Mouse (Mus musculus) myocyte (in vitro differentiated cells): Measurements from ENCODE around the gene Epb41l2.

Source experiments
- POLR2A ChIP-seq: IDR thresholded peaks from one replicate; pipeline ENCODE4 v1.6.1; 2011; ENCODE audit warnings: low read depth, mild to moderate bottlenecking, control low read depth, moderate library complexity; ENCODE audit not compliant: insufficient read length
- SRF ChIP-seq: IDR thresholded peaks from one replicate; pipeline ENCODE4 v1.6.1; 2011; ENCODE audit warnings: low read depth; ENCODE audit not compliant: control insufficient read depth, insufficient read length
- TCF12 ChIP-seq: IDR thresholded peaks from one replicate; pipeline ENCODE4 v1.6.1; 2011; ENCODE audit warnings: mild to moderate bottlenecking, control low read depth; ENCODE audit not compliant: poor library complexity, insufficient read depth, severe bottlenecking

DNA sequence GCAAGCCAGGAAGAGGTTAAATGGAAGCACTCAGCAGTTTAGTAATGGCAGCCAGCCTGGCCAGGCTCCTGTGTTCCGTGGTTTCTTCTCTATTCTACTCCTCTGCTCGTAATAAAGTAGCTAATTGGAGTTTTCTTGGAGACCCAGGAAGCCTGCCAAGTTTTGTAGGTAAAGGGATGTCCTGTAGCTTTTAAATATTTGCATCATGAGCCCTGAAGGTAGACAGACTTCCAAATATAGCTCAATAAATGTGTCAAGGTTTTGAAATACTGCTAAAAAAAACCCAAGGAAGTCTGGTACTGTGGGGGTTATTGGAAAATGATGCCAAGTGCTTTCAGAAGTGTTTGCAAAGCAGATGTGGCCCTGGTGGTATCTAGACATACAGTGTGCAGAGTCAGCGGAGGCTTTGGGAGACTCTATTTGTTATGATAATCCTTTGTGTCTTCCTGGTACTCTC, 12.3 kb downstream of the Epb41l2 start:
- TF ChIP-seq TCF12 (no peak), SRF (no peak), POLR2A (no peak)
